Mouse (Mus musculus): Measurements from ENCODE around the gene Proser3.

Gene Proser3

GRCm38 (mm10) chr7:30552102-30553020 is at the start of gene Proser3, which contains the start of gene Hspb6:
Gene Proser3 (minus strand): TSS chr7:30552299.
Gene Hspb6 (plus strand): TSS chr7:30552178.
- peak; percentile 99 for DNase-seq (ENCODE audit: low spot score in 2 of 2)

DNA sequence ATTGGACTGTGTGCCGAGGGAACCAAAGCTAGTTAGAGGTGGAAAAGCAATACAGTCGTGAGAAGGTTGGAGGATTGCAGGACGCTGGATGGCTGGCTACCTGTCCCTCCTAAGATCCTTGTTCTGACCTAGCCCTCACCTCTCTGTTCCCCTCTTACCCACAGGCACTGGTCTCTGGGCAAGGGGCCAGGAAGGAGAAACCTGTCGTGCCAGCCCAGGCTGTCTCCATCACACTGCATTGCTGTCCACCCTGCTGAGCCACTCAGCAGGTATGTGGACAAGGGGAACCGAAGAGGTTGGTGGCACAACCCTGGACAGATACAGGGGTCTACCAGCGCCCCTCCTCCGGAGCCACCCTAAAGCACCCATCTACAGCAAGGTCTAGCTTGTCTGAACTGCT is 48.6 kb upstream of the Proser3 start:
- no peak for DNase-seq (ENCODE audit: low spot score in 2 of 2)

DNA sequence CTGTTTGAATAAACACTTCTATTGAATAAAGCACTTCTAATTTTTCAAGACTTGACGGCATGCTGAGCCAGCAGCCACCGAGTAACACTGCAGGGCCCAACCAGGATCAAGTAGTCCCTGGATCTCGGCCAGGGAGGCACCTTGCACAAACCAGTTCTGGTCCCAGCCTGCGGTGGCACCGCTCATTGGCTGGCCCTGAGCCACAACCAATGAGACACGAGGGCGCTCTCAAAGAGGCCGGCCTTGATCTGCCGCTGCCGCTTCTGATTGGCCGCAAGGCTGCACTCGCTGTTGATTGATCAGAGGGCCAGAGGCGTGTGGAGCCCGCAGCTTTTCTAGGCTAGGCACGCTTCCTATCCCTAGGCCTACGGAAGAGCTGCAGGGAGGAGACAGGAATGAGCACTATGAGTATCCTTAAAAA is 47.8 kb upstream of the Proser3 start:
- DNase-seq (ENCODE audit: low spot score in 2 of 2), result peak; percentile 96 to 97

- DNase-seq (ENCODE audit: low spot score in 2 of 2), result no peak
These were observed 46.7 kb upstream of the Proser3 start, which contains the start of gene Zbtb32 for GRCm38 (mm10) chr7:30598786-30599185. Gene Zbtb32 (minus strand): TSS chr7:30598909.

GRCm38 (mm10) chr7:30596811-30597210 is 44.7 kb upstream of the Proser3 start:
- DNase-seq (ENCODE audit: low spot score in 2 of 2), result no peak

GRCm38 (mm10) chr7:30596093-30596492 is 44.0 kb upstream of the Proser3 start:
- no peak for DNase-seq (ENCODE audit: low spot score in 2 of 2)

GRCm38 (mm10) chr7:30594510-30595024 is 42.5 kb upstream of the Proser3 start:
- DNase-seq (ENCODE audit: low spot score in 2 of 2), result no peak

DNA sequence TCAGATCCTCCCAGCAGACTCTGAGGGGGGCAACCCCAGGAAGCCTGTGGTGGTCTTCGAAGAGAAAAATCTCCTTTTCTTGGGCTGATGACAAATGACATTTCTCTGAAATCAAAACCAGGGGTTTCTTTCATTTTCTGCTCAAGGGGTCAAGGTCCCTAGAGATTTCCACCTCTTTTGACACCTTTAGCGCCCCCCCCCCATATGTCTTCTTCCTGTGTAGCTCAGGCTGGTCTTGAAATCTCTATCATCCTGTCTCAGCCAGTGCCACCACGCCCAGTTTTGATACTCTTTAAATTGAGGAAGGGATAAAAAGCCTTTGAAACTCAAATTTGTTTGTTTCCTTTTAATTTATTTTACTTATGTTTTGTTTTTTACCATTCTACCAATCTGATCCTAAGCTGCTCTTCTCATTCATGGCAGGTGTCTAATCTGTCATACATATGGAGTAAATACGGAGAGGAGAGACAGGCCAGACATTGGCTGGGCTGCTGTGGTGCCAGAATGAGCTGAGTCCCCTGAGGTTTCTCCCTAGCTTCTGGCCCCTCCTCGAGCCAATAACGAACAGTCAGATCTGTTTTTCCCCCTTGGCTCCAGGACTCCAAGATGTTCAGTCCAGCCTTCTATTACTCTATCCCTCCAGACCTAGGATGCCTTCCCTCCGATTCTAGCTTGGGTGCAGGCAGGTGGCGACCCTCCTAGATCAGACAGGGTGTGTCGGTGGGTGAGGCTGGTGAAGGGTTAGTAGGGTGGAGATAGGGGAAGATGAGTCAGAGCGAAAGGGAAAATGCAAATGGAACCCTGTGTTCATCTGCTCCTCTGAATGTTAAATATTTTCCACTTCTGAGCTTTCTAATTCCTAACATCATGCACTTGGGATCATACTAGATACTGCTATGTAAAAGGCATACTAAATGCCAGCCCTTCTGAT is 41.7 kb upstream of the Proser3 start:
- no peak for DNase-seq (ENCODE audit: low spot score in 2 of 2)

DNA sequence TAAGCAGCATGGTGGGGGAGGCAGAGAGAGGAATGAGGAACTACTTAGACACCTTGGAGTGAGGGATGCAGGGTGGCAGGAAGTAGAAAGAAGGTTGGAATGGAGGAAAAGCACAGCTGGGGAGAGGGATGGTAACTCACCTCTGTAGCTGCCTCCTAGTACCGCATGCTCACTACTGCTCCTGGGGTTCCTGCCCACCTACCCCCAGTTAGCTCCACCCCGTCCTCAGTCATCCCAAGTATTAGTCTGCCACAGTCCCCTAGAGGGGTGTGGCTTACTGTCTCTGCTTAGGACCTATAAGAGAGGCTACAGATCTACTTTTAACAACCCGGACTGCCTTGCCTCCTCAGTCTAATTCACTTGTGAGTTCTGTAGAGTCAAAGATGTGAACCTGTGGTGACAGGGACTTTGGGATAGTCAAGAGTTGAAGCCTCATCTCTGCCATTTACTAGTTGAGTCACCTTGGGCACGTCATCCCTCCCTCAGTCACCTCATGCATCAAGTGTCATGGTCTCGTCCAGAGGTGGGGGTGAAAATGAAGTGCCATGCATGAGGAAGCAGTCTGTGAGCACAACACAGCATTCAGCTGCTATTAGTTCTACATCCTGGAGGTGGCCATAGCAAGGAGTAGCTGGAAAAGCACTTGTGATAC is 40.8 kb upstream of the Proser3 start:
- DNase-seq (ENCODE audit: low spot score in 2 of 2), result no peak

DNA sequence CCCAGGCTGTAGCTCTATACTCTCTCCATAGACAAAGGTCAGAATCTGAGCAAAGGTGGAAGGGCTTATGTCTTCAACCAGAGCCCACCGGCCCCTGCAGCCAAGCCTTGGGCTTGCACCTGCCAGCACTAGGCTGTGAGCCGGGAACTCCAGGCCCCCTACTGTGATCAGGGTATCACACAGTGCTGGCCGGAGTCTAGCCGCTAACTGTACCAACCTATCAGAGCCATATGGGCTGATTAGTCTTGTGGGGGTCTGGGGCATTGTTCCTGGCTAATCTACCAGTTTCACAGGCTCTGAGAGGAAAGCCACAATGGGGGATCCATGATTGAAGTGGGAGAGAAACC is 39.5 kb upstream of the Proser3 start:
- no peak for DNase-seq (ENCODE audit: low spot score in 2 of 2)

DNA sequence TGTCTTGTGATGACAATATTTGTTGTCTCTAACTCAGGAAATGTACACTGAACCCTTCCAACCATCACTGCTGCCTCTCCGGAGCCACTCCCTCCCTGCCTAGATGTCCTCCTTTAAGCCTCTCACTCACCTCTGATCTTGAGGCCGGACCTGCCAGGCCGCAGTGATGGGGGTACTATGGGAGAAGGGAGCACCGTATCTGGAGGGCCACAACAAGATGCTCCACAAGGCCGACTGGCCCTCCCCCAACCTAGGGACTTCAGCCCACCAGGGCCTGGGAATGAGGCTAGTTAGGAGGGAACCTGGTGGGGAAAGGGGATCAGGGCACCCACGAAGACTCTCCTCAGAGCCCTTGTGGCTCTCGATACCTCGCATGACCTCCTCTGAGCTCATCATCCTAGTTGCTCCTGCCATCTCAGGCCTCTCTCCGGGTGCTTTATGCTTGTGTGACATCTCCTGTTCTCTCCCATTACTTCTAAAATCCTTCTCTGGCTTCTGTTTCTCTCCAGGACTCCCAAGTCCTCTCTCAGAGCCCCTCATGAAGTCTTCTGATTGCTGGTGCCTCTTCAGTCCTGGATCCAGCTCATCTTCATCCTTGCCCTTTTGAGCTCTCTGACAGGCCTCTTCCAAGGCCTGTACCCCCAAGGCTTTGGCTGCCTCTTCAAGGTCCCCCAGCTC is 39.0 kb upstream of the Proser3 start:
- no peak for DNase-seq (ENCODE audit: low spot score in 2 of 2)

DNA sequence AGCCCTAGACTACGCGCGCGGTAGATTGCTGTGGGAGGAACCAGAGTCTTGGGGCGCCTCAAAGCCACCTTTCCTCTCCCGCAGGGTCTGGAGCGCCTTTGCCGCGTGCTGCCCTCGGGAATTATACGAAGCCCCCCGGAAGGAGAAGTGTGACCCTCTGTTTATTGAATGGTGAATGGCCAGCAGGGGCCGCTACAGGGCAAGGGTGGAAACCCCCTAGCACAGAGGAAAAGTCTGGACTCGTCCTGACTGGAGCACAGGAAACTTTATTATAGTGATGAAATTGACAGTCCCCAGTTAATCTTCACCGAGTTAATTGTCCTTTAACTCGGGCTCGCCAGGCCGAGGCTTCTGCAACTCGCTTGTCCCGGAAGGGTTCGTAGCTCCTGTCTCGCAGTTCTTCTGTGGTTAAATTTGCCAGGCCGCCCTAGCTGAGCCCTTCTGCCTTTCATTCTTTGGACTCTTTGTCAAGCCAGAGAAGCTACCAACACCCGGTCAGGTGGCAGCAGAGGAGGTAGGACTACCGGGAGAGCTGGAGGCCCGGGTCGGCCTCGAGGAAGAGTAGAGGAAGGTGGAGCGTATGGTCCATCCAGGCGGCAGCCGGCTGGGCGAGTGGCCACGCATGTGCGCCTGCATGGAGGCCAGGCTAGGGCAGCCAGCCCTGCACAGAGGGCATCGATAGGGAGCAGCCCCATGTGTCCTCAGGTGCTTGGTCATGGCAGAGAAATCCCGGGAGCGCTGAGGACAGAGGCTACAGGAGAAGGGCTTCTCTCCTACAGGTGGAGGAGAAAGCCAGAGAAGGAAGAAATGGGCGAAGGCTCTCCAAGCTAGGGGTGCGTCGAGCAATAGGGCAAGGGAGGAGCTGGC is 37.6 kb upstream of the Proser3 start:
- peak; percentile 84 to 91 for DNase-seq (ENCODE audit: low spot score in 2 of 2)

DNA sequence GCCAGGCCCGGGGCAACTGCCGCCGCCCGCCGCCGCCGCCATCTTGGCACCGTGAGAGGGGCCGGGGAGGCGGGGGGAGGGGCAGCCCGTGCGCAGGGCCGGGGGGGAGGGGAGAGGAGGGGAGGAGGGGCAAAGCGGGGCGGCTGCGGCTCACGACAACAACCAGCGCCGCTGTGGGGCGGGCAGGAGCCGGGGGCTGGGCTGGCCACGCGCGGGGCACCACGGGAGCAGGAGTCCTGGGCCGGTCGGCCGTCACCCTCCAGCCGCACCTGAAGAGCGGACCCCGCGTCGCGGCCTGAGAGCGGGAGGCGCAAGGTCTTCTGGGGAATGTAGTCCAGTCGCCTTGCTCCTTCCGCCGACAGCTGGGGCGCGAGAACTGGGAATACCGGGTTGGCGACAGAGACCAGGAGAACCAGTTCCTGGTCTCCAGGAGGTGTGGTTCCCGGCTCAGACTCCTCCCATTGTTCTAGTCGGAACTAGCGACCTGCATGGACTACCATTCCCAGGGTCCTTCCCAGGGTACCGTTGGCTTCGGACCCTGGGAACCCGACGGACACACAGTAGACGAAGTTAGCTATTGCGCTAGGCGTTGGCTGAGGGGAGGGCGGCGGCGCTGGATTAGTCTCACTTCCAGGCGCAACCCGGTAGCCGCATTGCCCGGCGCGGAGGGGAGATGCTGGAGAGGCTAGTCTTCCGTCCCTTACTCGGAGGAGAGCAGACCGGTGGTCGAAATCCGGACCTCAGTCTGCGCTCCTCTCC is 36.8 kb upstream of the Proser3 start, which contains the start of gene Kmt2b:
Gene Kmt2b (minus strand): TSS at position 51 of the 759 bp plus-strand sequence.
- peak; percentile 98 for DNase-seq (ENCODE audit: low spot score in 2 of 2)

DNA sequence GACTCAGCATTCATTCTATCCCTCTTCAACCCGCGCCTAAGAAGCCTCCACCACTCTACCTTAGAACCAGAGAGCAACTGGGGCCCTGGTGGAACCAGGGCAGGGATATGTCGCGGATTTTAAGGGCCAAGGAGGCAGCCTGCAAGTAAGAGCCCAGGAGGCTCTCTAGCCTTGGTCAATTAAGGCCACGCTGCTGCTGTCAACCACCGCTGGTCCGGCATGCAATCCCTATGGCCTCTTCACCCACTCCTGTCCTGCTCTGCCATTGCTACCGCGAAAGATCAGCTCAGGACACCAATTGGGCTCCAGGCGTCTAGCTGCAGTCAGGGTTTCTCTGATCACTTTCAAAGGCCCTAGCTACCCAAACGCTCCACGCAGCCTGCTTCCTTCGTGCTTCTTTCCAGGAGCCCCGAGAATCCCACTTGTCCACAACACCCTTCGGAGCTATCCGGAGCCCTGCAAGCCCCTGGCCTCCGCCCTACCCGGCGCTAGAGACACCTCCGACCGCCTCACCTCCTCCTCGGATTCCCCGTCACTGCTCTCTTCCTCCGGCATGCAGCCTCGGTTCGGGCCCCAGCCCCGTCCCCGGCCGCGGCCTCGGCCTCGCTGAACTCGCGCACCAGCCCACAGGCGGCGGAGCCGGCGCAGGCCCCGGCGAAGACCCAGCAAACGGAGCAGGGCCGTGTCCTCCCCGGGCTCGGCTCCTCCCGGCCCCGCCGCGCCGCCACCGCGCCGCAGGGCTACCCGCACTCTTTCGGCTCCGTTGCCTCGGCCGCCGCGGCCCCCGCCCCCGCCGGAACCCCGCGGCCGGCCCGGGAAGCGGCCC is 36.0 kb upstream of the Proser3 start:
- peak in 1 of 2 experiments; percentile 60 for DNase-seq (ENCODE audit: low spot score in 2 of 2)

- no peak for DNase-seq (ENCODE audit: low spot score in 2 of 2)
These were observed 34.4 kb upstream of the Proser3 start for GRCm38 (mm10) chr7:30586455-30587020.

GRCm38 (mm10) chr7:30585170-30585569 is 33.1 kb upstream of the Proser3 start:
- DNase-seq (ENCODE audit: low spot score in 2 of 2), result no peak

DNA sequence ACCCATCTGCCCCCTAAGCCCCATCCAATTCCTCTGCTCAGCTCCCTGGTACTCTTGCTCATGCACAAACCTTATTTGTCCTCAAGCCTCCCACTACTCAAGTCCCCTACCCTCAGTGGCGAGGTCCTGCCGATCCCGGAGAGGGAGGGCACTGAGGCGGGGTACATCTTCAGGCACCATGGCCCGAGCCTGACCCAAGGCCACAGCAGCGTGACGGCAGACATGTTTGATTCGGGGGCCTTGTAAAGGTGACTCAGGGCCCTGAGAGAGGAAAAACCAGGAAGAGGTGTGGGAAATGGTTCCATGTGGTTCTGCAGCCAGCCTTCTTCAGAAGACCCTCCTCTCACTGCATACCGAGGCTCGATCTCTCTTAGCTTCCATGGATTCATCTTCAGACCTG is 32.2 kb upstream of the Proser3 start:
- DNase-seq (ENCODE audit: low spot score in 2 of 2), result no peak

GRCm38 (mm10) chr7:30581547-30581946 is 29.4 kb upstream of the Proser3 start:
- DNase-seq (ENCODE audit: low spot score in 2 of 2), result no peak
